Mouse (Mus musculus) CH12.LX (cell line): ENCODE measurements around the gene Rtf1. TPM values are rescaled to one million over a fixed set of nuclear protein-coding genes. Genes with fewer than 3 reads are reported as not detected.
A peak's percentile ranks its signal among the peaks of the same experiment; 100 is the strongest.

ENCODE experiments used
- DNase-seq: peaks from one replicate; pipeline ENCODE4 v3.0.0-alpha.2; 2013; ENCODE audit errors: extremely low read depth
- H3K27ac ChIP-seq: 2 replicates; pipeline ENCODE4 v1.5.1; 2012; ENCODE audit warnings: low read depth, mild to moderate bottlenecking, control low read depth, moderate library complexity; ENCODE audit not compliant: insufficient read depth
- H3K27me3 ChIP-seq: replicated peaks from 2 replicates; pipeline ENCODE3; 2012; ENCODE audit warnings: inconsistent platforms
- H3K36me3 ChIP-seq, 2 experiments: replicated peaks in 1 of 2; 2 replicates each; pipeline versions ENCODE3 to v1.6.1; 2012; ENCODE audit warnings: inconsistent platforms in 1 of 2, low read length in 1 of 2, mild to moderate bottlenecking in 1 of 2, mixed read lengths in 1 of 2, moderate library complexity in 1 of 2; ENCODE audit not compliant: control insufficient read depth in 1 of 2, insufficient read depth in 1 of 2
- H3K4me1 ChIP-seq, 2 experiments: 2 replicates each; pipeline ENCODE4 v1.6.1; 2012; ENCODE audit warnings: inconsistent platforms in 1 of 2, moderate library complexity in 1 of 2; ENCODE audit not compliant: insufficient read depth in 2 of 2, control insufficient read depth in 1 of 2
- H3K4me2 ChIP-seq: 2 replicates; pipeline ENCODE4 v1.6.1; 2012; ENCODE audit warnings: low read depth, mild to moderate bottlenecking, control low read depth; ENCODE audit not compliant: poor library complexity, insufficient read depth, severe bottlenecking
- H3K4me3 ChIP-seq, 3 experiments: fragments of 150-350 bp in 1 of 3; sonication (generic) in 1 of 3; replicated peaks in 1 of 3; 2 replicates each; pipeline versions ENCODE3 to v1.5.1; 2011 to 2012; ENCODE audit warnings: low read depth in 2 of 3, low read length in 2 of 3, mild to moderate bottlenecking in 2 of 3, moderate library complexity in 2 of 3, control low read depth in 1 of 3, improper control_type of control experiment in 1 of 3, inconsistent platforms in 1 of 3, mixed read lengths in 1 of 3; ENCODE audit not compliant: poor library complexity in 1 of 3
- H3K79me2 ChIP-seq: replicated peaks from 2 replicates; pipeline ENCODE4 v1.6.1; 2012; ENCODE audit warnings: mild to moderate bottlenecking, moderate library complexity; ENCODE audit not compliant: control insufficient read depth, poor library complexity, insufficient read depth, severe bottlenecking; ENCODE audit errors: extremely low read depth
- H3K9ac ChIP-seq: 2 replicates; pipeline ENCODE4 v1.6.1; 2012; ENCODE audit warnings: low read depth, mild to moderate bottlenecking, control low read depth, moderate library complexity; ENCODE audit not compliant: insufficient read depth
- H3K9me3 ChIP-seq: replicated peaks from 2 replicates; pipeline ENCODE3; 2012; ENCODE audit warnings: low read length, inconsistent platforms, mixed read lengths
- BHLHE40 ChIP-seq: IDR thresholded peaks from 2 replicates; pipeline ENCODE4 v1.6.1; 2011; ENCODE audit warnings: mild to moderate bottlenecking, low read depth, low read length, improper control_type of control experiment
- CTCF ChIP-seq, 2 experiments: IDR thresholded peaks in 1 of 2; conservative IDR thresholded peaks in 1 of 2; 2 replicates each; pipeline ENCODE4 v1.5.1; 2011 to 2012; ENCODE audit warnings: low read depth in 2 of 2, low read length in 2 of 2, improper control_type of control experiment in 1 of 2, inconsistent platforms in 1 of 2, mild to moderate bottlenecking in 1 of 2, moderate library complexity in 1 of 2
- ELF1 ChIP-seq: IDR thresholded peaks from 2 replicates; pipeline ENCODE4 v1.6.1; 2014; ENCODE audit warnings: low read depth, mild to moderate bottlenecking, inconsistent platforms, low read length, improper control_type of control experiment
- EP300 ChIP-seq: IDR thresholded peaks from 2 replicates; pipeline ENCODE4 v1.6.1; 2011; ENCODE audit warnings: low read length, improper control_type of control experiment
- ETS1 ChIP-seq: conservative IDR thresholded peaks from 2 replicates; pipeline ENCODE4 v1.6.1; 2012; ENCODE audit warnings: low read depth, mild to moderate bottlenecking, inconsistent platforms, low read length, improper control_type of control experiment, moderate library complexity
- IRF4 ChIP-seq: IDR thresholded peaks from 2 replicates; pipeline ENCODE4 v1.6.1; 2014; ENCODE audit warnings: low read depth, mild to moderate bottlenecking, inconsistent platforms, low read length, improper control_type of control experiment
- JUN ChIP-seq: IDR thresholded peaks from 2 replicates; pipeline ENCODE4 v1.6.1; 2011; ENCODE audit warnings: low read depth, mild to moderate bottlenecking, low read length, improper control_type of control experiment, moderate library complexity; ENCODE audit not compliant: insufficient read depth
- KAT2A ChIP-seq: IDR thresholded peaks from 2 replicates; pipeline ENCODE4 v1.6.1; 2012; ENCODE audit warnings: low read length, improper control_type of control experiment, inconsistent platforms; ENCODE audit not compliant: insufficient replicate concordance
- MAX ChIP-seq: IDR thresholded peaks from 2 replicates; pipeline ENCODE4 v1.6.1; 2011; ENCODE audit warnings: low read length, improper control_type of control experiment
- MXI1 ChIP-seq: IDR thresholded peaks from 2 replicates; pipeline ENCODE4 v1.6.1; 2011; ENCODE audit warnings: mild to moderate bottlenecking, low read depth, low read length, improper control_type of control experiment
- NELFE ChIP-seq: IDR thresholded peaks from 2 replicates; pipeline ENCODE4 v1.6.1; 2011; ENCODE audit warnings: low read depth, low read length, improper control_type of control experiment
- NRF1 ChIP-seq: IDR thresholded peaks from 2 replicates; pipeline ENCODE4 v1.6.1; 2014; ENCODE audit warnings: low read depth, mild to moderate bottlenecking, inconsistent platforms, low read length, improper control_type of control experiment, moderate library complexity
- SMC3 ChIP-seq: IDR thresholded peaks from 2 replicates; pipeline ENCODE4 v1.6.1; 2011; ENCODE audit warnings: low read depth, low read length, improper control_type of control experiment
- UBTF ChIP-seq: IDR thresholded peaks from 2 replicates; pipeline ENCODE4 v1.6.1; 2012; ENCODE audit warnings: low read depth, mild to moderate bottlenecking, inconsistent platforms, low read length, improper control_type of control experiment, moderate library complexity
- ZMIZ1 ChIP-seq: IDR thresholded peaks from 2 replicates; pipeline ENCODE4 v1.6.1; 2012; ENCODE audit warnings: low read depth, mild to moderate bottlenecking, inconsistent platforms, low read length, improper control_type of control experiment
- dilution Hi-C: fragments of 300-500 bp; cut with MboI; formaldehyde crosslinking; loops from 2 replicates; pipeline ENCODE4 v1.14.3; 2020; ENCODE audit warnings: low sequenced_read_pairs; ENCODE audit not compliant: extremely low pct_unique_long_range_greater_than_20kb, extremely low pct_ligation_motif_present
- in situ Hi-C: fragments of 300-500 bp; cut with MboI; formaldehyde crosslinking; loops from 3 replicates; pipeline ENCODE4 v1.14.3; 2019; ENCODE audit warnings: low sequenced_read_pairs, low pct_ligation_motif_present, low pct_unique_long_range_greater_than_20kb, mixed read lengths
- polyA plus RNA-seq: library from polyadenylated mRNA; unstranded; fragments of >175 nt; gene quantifications from 2 replicates; pipeline ENCODE4 v1.2.1, GENCODE M21; 2012; ENCODE audit warnings: low read depth; ENCODE audit not compliant: insufficient read length
- total RNA-seq, 2 experiments: library from RNA; depleted of rRNA; stranded (reverse); fragments of 300-350 nt in 1 of 2; fragments of >200 nt in 1 of 2; gene quantifications; 2 replicates each; pipeline ENCODE4 v1.2.3; 2012 to 2014

Gene Rtf1
- total and polyA plus RNA-seq, 3 experiments: 9.7 to 50.3 (median 11.3) TPM

DNA sequence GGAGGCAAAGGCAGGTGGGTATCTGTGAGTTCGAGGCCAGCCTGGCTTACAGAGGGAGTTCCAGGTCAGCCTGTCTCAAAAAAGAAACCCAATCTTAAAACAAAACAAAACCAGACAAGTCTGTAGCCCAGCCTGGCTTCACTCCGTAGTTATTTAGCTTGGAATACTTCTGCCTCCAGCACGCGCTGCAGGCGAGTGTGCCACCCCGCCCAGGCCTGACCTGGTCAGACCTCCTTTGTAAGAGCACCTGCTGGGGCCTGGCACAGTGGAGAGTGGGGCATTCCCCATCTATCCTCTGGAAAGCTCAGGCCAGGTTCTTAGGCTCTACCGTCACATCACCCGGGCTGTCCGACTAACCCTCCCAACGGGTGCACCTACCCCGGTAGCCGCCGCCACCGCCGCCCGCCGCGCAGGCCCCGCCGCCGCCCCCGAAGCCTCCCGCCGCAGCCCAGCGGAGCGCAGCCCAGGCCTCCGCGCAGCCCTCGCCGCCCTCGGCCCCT, 82.8 kb downstream of the Rtf1 start:
- dilution Hi-C loops (no loop called here), in situ Hi-C loops (no loop called here)
- peaks cover 0 to 8% of the 10 kb centered on the region in 2 experiments for H3K36me3 ChIP-seq
- TF ChIP-seq ZMIZ1 (no peak), EP300 (no peak), NELFE (no peak), MAX (no peak), BHLHE40 (no peak)
- peak overlapping the region in 2 of 3 experiments; percentile 10 to 67 for H3K4me3 ChIP-seq
- peaks cover 10% of the 10 kb centered on the region for H3K27me3 ChIP-seq
- peaks cover 0 to 5% of the 10 kb centered on the region in 2 experiments; a peak in 2 of 4 replicates for H3K4me1 ChIP-seq
- H3K27ac ChIP-seq: no peak overlapping the region
- no peaks in the 10 kb centered on the region for H3K79me2 ChIP-seq
- no peaks in the 10 kb centered on the region for H3K9me3 ChIP-seq
- no peak for DNase-seq
- H3K9ac ChIP-seq: peak overlapping the region; percentile 46; the same call in 1 of the 2 replicates
- peak overlapping the region; percentile 79 for H3K4me2 ChIP-seq

GRCm38 (mm10) chr2:119758101-119758843, 83.4 kb downstream of the Rtf1 start:
- peak overlapping the region; percentile 46; the same call in 1 of the 2 replicates for H3K9ac ChIP-seq

More at GRCm38 (mm10) chr2:119758101-119758843, 83.4 kb downstream of the Rtf1 start:
- Histone ChIP-seq H3K4me1 (peaks cover 0 to 6% of the 10 kb centered on the region in 2 experiments; a peak in 2 of 4 replicates), H3K36me3 (peaks cover 0 to 9% of the 10 kb centered on the region in 2 experiments), H3K4me2 (peak overlapping the region; percentile 79), H3K27me3 (peaks cover 5% of the 10 kb centered on the region), H3K79me2 (no peaks in the 10 kb centered on the region), H3K9me3 (no peaks in the 10 kb centered on the region), H3K27ac (no peak overlapping the region), H3K4me3 (peak overlapping the region in 1 of 3 experiments; percentile 67)
- dilution Hi-C loops: no loop called here
- DNase-seq: no peak
- TF ChIP-seq MXI1 (no peak), BHLHE40 (no peak), IRF4 (no peak), ZMIZ1 (no peak), KAT2A (no peak), ELF1 (peak; percentile 56), CTCF (conservative IDR thresholded peaks at IDR 0.05 in 1 of 2, IDR thresholded peaks at IDR 0.05 in 1 of 2; ENCODE audit: low read depth in 2 of 2, low read length in 2 of 2) (no peak), NRF1 (no peak), UBTF (peak; percentile 89; the same call in 1 of the 2 replicates), NELFE (no peak), SMC3 (no peak), ETS1 (no peak), JUN (no peak)
- in situ Hi-C loops: no loop called here
